Mouse (Mus musculus) bone marrow macrophage, adult 2 months (primary cell): ENCODE results near the gene Cyfip2.

ENCODE experiments used
- CTCF ChIP-seq: IDR thresholded peaks from 2 replicates; pipeline ENCODE4 v1.5.1; 2012; ENCODE audit warnings: low read depth, mild to moderate bottlenecking, low read length, moderate library complexity
- POLR2A ChIP-seq: IDR thresholded peaks from 2 replicates; pipeline ENCODE4 v1.6.1; 2012; ENCODE audit warnings: mild to moderate bottlenecking, low read depth, low read length, borderline replicate concordance

DNA sequence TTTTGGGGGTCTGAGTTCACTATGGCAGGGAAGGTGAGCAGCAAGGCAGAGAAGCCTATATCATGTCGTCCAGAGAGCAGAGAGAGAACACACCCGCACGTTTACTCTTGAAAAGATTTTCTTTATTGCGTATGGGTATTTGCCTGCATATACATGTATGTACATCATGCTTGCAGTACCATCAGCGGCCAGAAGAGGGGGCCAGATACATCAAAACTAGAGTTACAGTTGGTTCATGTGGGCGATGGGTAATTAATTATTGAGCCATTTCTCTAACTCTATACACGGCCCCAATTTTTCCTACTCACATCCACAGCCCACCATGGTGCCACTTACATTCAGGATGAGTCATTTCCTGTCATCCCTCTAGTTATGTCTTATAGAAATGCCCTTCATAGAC is 96.0 kb downstream of the Cyfip2 start:
- TF ChIP-seq POLR2A, result no peak
- no peak for TF ChIP-seq CTCF
